Mouse (Mus musculus): ENCODE measurements around the gene Olfr1506. TPM values are rescaled to one million over a fixed set of nuclear protein-coding genes. Genes with fewer than 3 reads are reported as not detected.
"Not testable (repeated sequence)": the region's sequence is repeated elsewhere in the genome, so short reads cannot be mapped to it uniquely, and the experiment has no call there.

The Olfr1506 gene
- total RNA-seq (2014; rRNA removed) (not detected in 2 replicates), polyA plus RNA-seq (2012; rRNA removed) (not detected in 2 replicates)

- not testable (repeated sequence) for H3K27me3 ChIP-seq (ENCODE audit: control insufficient read depth, insufficient read depth, low read length); H3K27ac ChIP-seq (replicated peaks; ENCODE audit: insufficient read depth, low read depth, low read length); H3K4me3 ChIP-seq (ENCODE audit: insufficient read depth, low read depth, low read length); DNase-seq (ENCODE audit: extremely low read depth, low read depth, low spot score); H3K36me3 ChIP-seq (ENCODE audit: control insufficient read depth, insufficient read depth, low read length); H3K4me1 ChIP-seq (ENCODE audit: control insufficient read depth, insufficient read depth, low read length); H3K79me2 ChIP-seq (ENCODE audit: control insufficient read depth, insufficient read depth, low read length); H3K9ac ChIP-seq (ENCODE audit: low read depth, low read length)
- WGBS: no CpG with 5 or more reads among the region's 6 CpGs
Measured at GRCm38 (mm10) chr2:90224393-90224792, at the start of gene Olfr1506. Gene Olfr1506 (minus strand): TSS chr2:90224493.

GRCm38 (mm10) chr2:90270932-90271331 is 46.6 kb upstream of the Olfr1506 start, which contains the start of gene Olfr1271:
Gene Olfr1271 (minus strand): TSS chr2:90271032.
- no peak for DNase-seq (ENCODE audit: extremely low read depth, low read depth, low spot score)
- Histone ChIP-seq H3K27me3 (ENCODE audit: control insufficient read depth, insufficient read depth, low read length) (no peaks in the 10 kb centered on the region), H3K4me1 (ENCODE audit: control insufficient read depth, insufficient read depth, low read length) (no peaks in the 10 kb centered on the region), H3K9ac (ENCODE audit: low read depth, low read length) (no peak within 1 kb of the TSS), H3K36me3 (ENCODE audit: control insufficient read depth, insufficient read depth, low read length) (no peaks in the 10 kb centered on the region), H3K27ac (replicated peaks; ENCODE audit: insufficient read depth, low read depth, low read length) (no peak within 1 kb of the TSS), H3K4me3 (ENCODE audit: insufficient read depth, low read depth, low read length) (no peak within 1 kb of the TSS), H3K79me2 (ENCODE audit: control insufficient read depth, insufficient read depth, low read length) (no peaks in the 10 kb centered on the region)
- no peak for TF ChIP-seq POLR2A (IDR thresholded peaks at IDR 0.05; ENCODE audit: extremely low read depth, insufficient read depth, low read length)
- WGBS: 82% methylated on average over 2 of the region's 2 CpGs

- H3K4me3 ChIP-seq (ENCODE audit: insufficient read depth, low read depth, low read length): no peak within 1 kb of the TSS
- no peak within 1 kb of the TSS for H3K9ac ChIP-seq (ENCODE audit: low read depth, low read length)
- no peak for TF ChIP-seq POLR2A (IDR thresholded peaks at IDR 0.05; ENCODE audit: extremely low read depth, insufficient read depth, low read length)
- no peak for TF ChIP-seq CTCF (IDR thresholded peaks at IDR 0.05; ENCODE audit: low read depth, low read length)
- no peaks in the 10 kb centered on the region for H3K36me3 ChIP-seq (ENCODE audit: control insufficient read depth, insufficient read depth, low read length)
- H3K79me2 ChIP-seq (ENCODE audit: control insufficient read depth, insufficient read depth, low read length): no peaks in the 10 kb centered on the region
- no peak within 1 kb of the TSS for H3K27ac ChIP-seq (replicated peaks; ENCODE audit: insufficient read depth, low read depth, low read length)
- WGBS: 90% methylated on average over 4 of the region's 4 CpGs
- DNase-seq (ENCODE audit: extremely low read depth, low read depth, low spot score): no peak
- H3K4me1 ChIP-seq (ENCODE audit: control insufficient read depth, insufficient read depth, low read length): no peaks in the 10 kb centered on the region
- H3K27me3 ChIP-seq (ENCODE audit: control insufficient read depth, insufficient read depth, low read length): no peaks in the 10 kb centered on the region
Measured at GRCm38 (mm10) chr2:90257492-90257891, 33.2 kb upstream of the Olfr1506 start, which contains the start of gene Olfr142. Gene Olfr142 (minus strand): TSS chr2:90257592.

- no CpG with 5 or more reads among the region's 4 CpGs for WGBS
- not testable (repeated sequence) for DNase-seq (ENCODE audit: extremely low read depth, low read depth, low spot score)
Measured at GRCm38 (mm10) chr2:90199606-90200005, 24.7 kb downstream of the Olfr1506 start.

GRCm38 (mm10) chr2:90195285-90195684 is 29.0 kb downstream of the Olfr1506 start:
- H3K9ac ChIP-seq (ENCODE audit: low read depth, low read length); H3K79me2 ChIP-seq (ENCODE audit: control insufficient read depth, insufficient read depth, low read length); DNase-seq (ENCODE audit: extremely low read depth, low read depth, low spot score); H3K4me3 ChIP-seq (ENCODE audit: insufficient read depth, low read depth, low read length); H3K4me1 ChIP-seq (ENCODE audit: control insufficient read depth, insufficient read depth, low read length); H3K27me3 ChIP-seq (ENCODE audit: control insufficient read depth, insufficient read depth, low read length); H3K27ac ChIP-seq (replicated peaks; ENCODE audit: insufficient read depth, low read depth, low read length); H3K36me3 ChIP-seq (ENCODE audit: control insufficient read depth, insufficient read depth, low read length): not testable (repeated sequence)
- no CpG with 5 or more reads among the region's 6 CpGs for WGBS

More at GRCm38 (mm10) chr2:90199606-90200005, 24.7 kb downstream of the Olfr1506 start:
- H3K27ac ChIP-seq (replicated peaks; ENCODE audit: insufficient read depth, low read depth, low read length); H3K9ac ChIP-seq (ENCODE audit: low read depth, low read length); H3K4me1 ChIP-seq (ENCODE audit: control insufficient read depth, insufficient read depth, low read length); H3K36me3 ChIP-seq (ENCODE audit: control insufficient read depth, insufficient read depth, low read length); H3K27me3 ChIP-seq (ENCODE audit: control insufficient read depth, insufficient read depth, low read length); H3K79me2 ChIP-seq (ENCODE audit: control insufficient read depth, insufficient read depth, low read length); H3K4me3 ChIP-seq (ENCODE audit: insufficient read depth, low read depth, low read length): not testable (repeated sequence)

GRCm38 (mm10) chr2:90194750-90195149 is 29.5 kb downstream of the Olfr1506 start:
- not testable (repeated sequence) for H3K4me1 ChIP-seq (ENCODE audit: control insufficient read depth, insufficient read depth, low read length); H3K79me2 ChIP-seq (ENCODE audit: control insufficient read depth, insufficient read depth, low read length); DNase-seq (ENCODE audit: extremely low read depth, low read depth, low spot score); H3K27ac ChIP-seq (replicated peaks; ENCODE audit: insufficient read depth, low read depth, low read length); H3K27me3 ChIP-seq (ENCODE audit: control insufficient read depth, insufficient read depth, low read length); H3K36me3 ChIP-seq (ENCODE audit: control insufficient read depth, insufficient read depth, low read length); H3K9ac ChIP-seq (ENCODE audit: low read depth, low read length); H3K4me3 ChIP-seq (ENCODE audit: insufficient read depth, low read depth, low read length)
- WGBS: no CpG with 5 or more reads among the region's 3 CpGs

- not testable (repeated sequence) for H3K4me3 ChIP-seq (ENCODE audit: insufficient read depth, low read depth, low read length); H3K79me2 ChIP-seq (ENCODE audit: control insufficient read depth, insufficient read depth, low read length); H3K4me1 ChIP-seq (ENCODE audit: control insufficient read depth, insufficient read depth, low read length); H3K9ac ChIP-seq (ENCODE audit: low read depth, low read length); DNase-seq (ENCODE audit: extremely low read depth, low read depth, low spot score); H3K27me3 ChIP-seq (ENCODE audit: control insufficient read depth, insufficient read depth, low read length); H3K27ac ChIP-seq (replicated peaks; ENCODE audit: insufficient read depth, low read depth, low read length); H3K36me3 ChIP-seq (ENCODE audit: control insufficient read depth, insufficient read depth, low read length)
- WGBS: no CpG with 5 or more reads among the region's 5 CpGs
Measured at GRCm38 (mm10) chr2:90187082-90187481, 37.2 kb downstream of the Olfr1506 start.

GRCm38 (mm10) chr2:90186082-90186481 is 38.2 kb downstream of the Olfr1506 start:
- not testable (repeated sequence) for H3K36me3 ChIP-seq (ENCODE audit: control insufficient read depth, insufficient read depth, low read length); H3K79me2 ChIP-seq (ENCODE audit: control insufficient read depth, insufficient read depth, low read length); H3K27ac ChIP-seq (replicated peaks; ENCODE audit: insufficient read depth, low read depth, low read length); DNase-seq (ENCODE audit: extremely low read depth, low read depth, low spot score); H3K27me3 ChIP-seq (ENCODE audit: control insufficient read depth, insufficient read depth, low read length); H3K4me1 ChIP-seq (ENCODE audit: control insufficient read depth, insufficient read depth, low read length); H3K9ac ChIP-seq (ENCODE audit: low read depth, low read length); H3K4me3 ChIP-seq (ENCODE audit: insufficient read depth, low read depth, low read length)
- WGBS: no CpG with 5 or more reads among the region's 4 CpGs

All from liver, adult 2 months (tissue).